Mouse (Mus musculus) intestine, embryonic 14.5 days (tissue): ENCODE measurements around the gene Lpar1. TPM values are rescaled to one million over a fixed set of nuclear protein-coding genes. Genes with fewer than 3 reads are reported as not detected.

ENCODE experiments used
- ATAC-seq: fragments of 200-750 bp; cut with Nextera tagmentation; replicated peaks from 2 replicates; pipeline ENCODE4 v1.8.0; 2017; ENCODE audit warnings: low read depth, moderate number of reproducible peaks, moderate TSS enrichment, moderate library complexity; ENCODE audit not compliant: low FRiP score, low TSS enrichment
- DNase-seq: peaks from one replicate; pipeline ENCODE4 v3.0.0-alpha.2; 2018; ENCODE audit warnings: low spot score
- H3K27ac ChIP-seq: fragments of 300-500 bp; sonication (generic); 2 replicates; pipeline ENCODE4 v1.5.1; 2014; ENCODE audit warnings: low read depth, mild to moderate bottlenecking, control low read depth
- H3K27me3 ChIP-seq: fragments of 300-500 bp; sonication (generic); replicated peaks from 2 replicates; pipeline ENCODE4 v1.6.1; 2014; ENCODE audit warnings: low read length, control low read depth; ENCODE audit not compliant: control insufficient read depth, insufficient read depth
- H3K36me3 ChIP-seq: fragments of 300-500 bp; sonication (generic); 2 replicates; pipeline ENCODE4 v1.6.1; 2014; ENCODE audit warnings: low read length, control low read depth; ENCODE audit not compliant: control insufficient read depth, insufficient read depth
- H3K4me1 ChIP-seq: fragments of 300-500 bp; sonication (generic); replicated peaks from 2 replicates; pipeline ENCODE4 v1.6.1; 2014; ENCODE audit warnings: low read length, control low read depth, mixed read lengths; ENCODE audit not compliant: control insufficient read depth, insufficient read depth
- H3K4me2 ChIP-seq: fragments of 300-500 bp; sonication (generic); 2 replicates; pipeline ENCODE4 v1.6.1; 2014; ENCODE audit warnings: low read length
- H3K4me3 ChIP-seq: fragments of 300-500 bp; sonication (generic); 2 replicates; pipeline ENCODE4 v1.5.1; 2014; ENCODE audit warnings: low read depth, low read length, control low read depth, mixed read lengths
- H3K9ac ChIP-seq: fragments of 300-500 bp; sonication (generic); 2 replicates; pipeline ENCODE4 v1.6.1; 2014; ENCODE audit warnings: mild to moderate bottlenecking, low read length
- H3K9me3 ChIP-seq: fragments of 300-500 bp; sonication (generic); 2 replicates; pipeline ENCODE4 v1.6.1; 2016; ENCODE audit warnings: low read length, control low read depth; ENCODE audit not compliant: control insufficient read depth
- WGBS: fragments of 180-500 bp; shearing (Covaris S2); extraction: QIAGEN DNeasy Blood & Tissue Kit; methylation state at CpG from one replicate; pipeline ENCODE4 v1.1.7; 2014; 5-methylcytosine and 5-hydroxymethylcytosine counted together
- polyA plus RNA-seq: library from polyadenylated mRNA; unstranded; fragments of >200 nt; fragmentation: Nextera tagmentation; extraction: Ambion mirVana; gene quantifications from 2 replicates; pipeline ENCODE4 v1.2.1, GENCODE M21; 2014

Lpar1 gene
- polyA plus RNA-seq: 57.0 and 66.2 TPM in 2 replicates

DNA sequence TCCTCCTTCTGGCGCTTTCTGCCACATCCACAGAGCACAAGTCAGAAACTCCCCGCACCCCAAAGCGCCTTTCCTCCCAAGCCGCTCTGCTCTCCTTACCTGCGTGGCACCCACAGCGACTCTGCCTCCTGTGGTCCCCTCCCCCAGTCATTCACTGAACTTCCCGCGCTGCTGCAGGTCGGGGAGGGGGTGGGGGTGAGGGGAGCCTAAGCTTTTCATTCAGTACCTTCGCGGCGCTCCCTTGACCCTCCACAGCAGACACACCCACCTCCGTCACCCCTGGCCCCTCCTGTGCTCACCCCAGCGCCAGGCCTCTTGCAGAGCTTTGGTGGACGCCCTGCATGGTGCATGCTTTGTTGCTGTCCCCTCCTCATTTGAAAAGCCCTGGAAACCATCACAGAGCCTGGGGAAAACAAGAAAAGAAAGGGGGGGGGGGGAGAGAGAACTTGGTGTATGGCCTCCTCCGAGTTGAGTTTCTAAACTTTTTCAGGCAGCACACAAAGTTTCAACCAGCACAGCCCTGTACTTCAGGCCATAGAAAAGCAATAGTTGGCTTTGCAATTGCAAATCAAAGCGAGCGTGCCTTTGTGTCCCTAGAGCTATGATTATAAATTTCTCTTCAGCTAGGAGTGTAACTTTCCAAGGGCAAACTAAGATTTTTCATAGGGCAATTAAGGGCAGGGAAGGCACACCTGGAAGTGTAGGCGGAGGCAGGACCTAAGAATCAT, at the start of gene Lpar1:
Lpar1 (minus strand) TSS at position 268 of the 728 bp plus-strand sequence.
- 8% methylated on average over 19 of the region's 19 CpGs for whole genome bisulfite sequencing
- peaks cover 33% of the 10 kb centered on the region for H3K4me1 ChIP-seq
- peak within 1 kb of the TSS; percentile 63 for H3K4me3 ChIP-seq
- DNase-seq: peak; percentile 89
- H3K27ac ChIP-seq: peak within 1 kb of the TSS; percentile 89
- peak within 1 kb of the TSS; percentile 80 for H3K9ac ChIP-seq
- ATAC-seq: peak; percentile 73
- H3K9me3 ChIP-seq: no peaks in the 10 kb centered on the region
- no peaks in the 10 kb centered on the region for H3K27me3 ChIP-seq
- 0 out of 2 replicates have a peak, but pooled peaks cover 2% of the 10 kb centered on the region for H3K36me3 ChIP-seq
- H3K4me2 ChIP-seq: peak within 1 kb of the TSS; percentile 95

GRCm38 (mm10) chr4:58585942-58586341, 32.2 kb upstream of the Lpar1 start:
- Histone ChIP-seq H3K9ac (no peak overlapping the region), H3K4me3 (no peak overlapping the region), H3K27ac (no peak overlapping the region), H3K4me1 (no peaks in the 10 kb centered on the region), H3K36me3 (no peaks in the 10 kb centered on the region), H3K9me3 (no peaks in the 10 kb centered on the region), H3K4me2 (no peak overlapping the region), H3K27me3 (no peaks in the 10 kb centered on the region)
- no peak for ATAC-seq
- WGBS: 46% methylated on average over 2 of the region's 2 CpGs
- no peak for DNase-seq

GRCm38 (mm10) chr4:58581191-58581590, 27.5 kb upstream of the Lpar1 start:
- H3K27ac ChIP-seq: no peak overlapping the region
- H3K36me3 ChIP-seq: no peaks in the 10 kb centered on the region
- no peak overlapping the region for H3K9ac ChIP-seq
- DNase-seq (no peak), ATAC-seq (no peak)
- WGBS: 80% methylated on average over 7 of the region's 7 CpGs
- H3K4me2 ChIP-seq: no peak overlapping the region
- H3K4me3 ChIP-seq: no peak overlapping the region
- no peaks in the 10 kb centered on the region for H3K27me3 ChIP-seq
- H3K4me1 ChIP-seq: no peaks in the 10 kb centered on the region
- H3K9me3 ChIP-seq: no peaks in the 10 kb centered on the region

DNA sequence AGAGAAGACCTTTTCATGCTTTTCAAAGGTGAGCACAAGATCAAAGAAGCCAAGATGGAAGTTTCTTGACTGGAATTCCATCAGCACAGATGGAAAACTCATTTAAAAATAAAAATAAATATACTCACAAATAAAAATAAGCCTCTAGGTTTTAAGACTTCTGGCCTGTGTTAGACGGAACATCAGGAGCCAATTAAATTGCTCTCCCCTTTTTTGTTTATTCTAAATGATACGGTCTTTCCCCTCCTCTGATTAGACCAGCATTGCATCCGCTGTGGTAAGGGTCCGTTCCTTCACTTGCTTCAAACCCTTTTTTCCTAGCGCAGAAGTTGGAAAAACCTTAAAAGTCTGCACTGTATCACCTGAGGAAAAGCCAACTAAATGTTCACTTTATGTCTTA, 26.8 kb upstream of the Lpar1 start:
- ATAC-seq (no peak), DNase-seq (no peak)
- H3K4me3 ChIP-seq: no peak overlapping the region

DNA sequence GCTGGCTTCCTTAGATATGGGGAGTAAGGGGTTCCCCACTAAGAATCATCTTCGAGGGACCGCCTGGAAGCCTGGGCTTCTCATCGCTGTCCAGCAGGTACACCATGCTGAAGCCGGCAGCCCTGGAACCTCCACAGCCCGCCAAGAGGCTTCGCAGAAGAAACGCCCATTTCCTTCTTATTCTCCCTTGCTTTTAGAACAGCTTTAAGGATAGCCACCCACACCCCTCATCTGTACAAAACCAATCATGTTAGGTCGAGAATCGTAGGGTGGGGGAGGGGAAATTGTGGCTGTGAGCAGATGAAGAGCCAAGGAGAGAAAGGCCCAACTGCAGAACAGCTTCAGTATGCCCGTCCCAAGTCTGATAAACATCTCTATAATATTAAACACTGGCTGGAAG, 26.4 kb upstream of the Lpar1 start:
- 61% methylated on average over 10 of the region's 10 CpGs for WGBS
- ATAC-seq (no peak), DNase-seq (no peak)
- no peak overlapping the region for H3K4me2 ChIP-seq
- H3K36me3 ChIP-seq: no peaks in the 10 kb centered on the region
- no peaks in the 10 kb centered on the region for H3K27me3 ChIP-seq
- H3K9me3 ChIP-seq: no peaks in the 10 kb centered on the region
- H3K4me1 ChIP-seq: no peaks in the 10 kb centered on the region
- no peak overlapping the region for H3K9ac ChIP-seq
- H3K27ac ChIP-seq: no peak overlapping the region
- H3K4me3 ChIP-seq: no peak overlapping the region

More for the DNA sequence above, 26.8 kb upstream of the Lpar1 start:
- H3K36me3 ChIP-seq: no peaks in the 10 kb centered on the region
- no peaks in the 10 kb centered on the region for H3K4me1 ChIP-seq
- no peaks in the 10 kb centered on the region for H3K27me3 ChIP-seq
- no peaks in the 10 kb centered on the region for H3K9me3 ChIP-seq
- WGBS: 85% methylated on average over 5 of the region's 5 CpGs
- H3K9ac ChIP-seq: no peak overlapping the region
- no peak overlapping the region for H3K27ac ChIP-seq
- no peak overlapping the region for H3K4me2 ChIP-seq

GRCm38 (mm10) chr4:58578488-58578887, 24.8 kb upstream of the Lpar1 start:
- H3K4me1 ChIP-seq: no peaks in the 10 kb centered on the region
- DNase-seq (no peak), ATAC-seq (no peak)
- H3K4me2 ChIP-seq: no peak overlapping the region
- H3K9me3 ChIP-seq: no peaks in the 10 kb centered on the region
- no peaks in the 10 kb centered on the region for H3K27me3 ChIP-seq
- H3K4me3 ChIP-seq: no peak overlapping the region
- H3K36me3 ChIP-seq: no peaks in the 10 kb centered on the region
- 27% methylated on average over 2 of the region's 2 CpGs for WGBS
- no peak overlapping the region for H3K9ac ChIP-seq
- no peak overlapping the region for H3K27ac ChIP-seq

DNA sequence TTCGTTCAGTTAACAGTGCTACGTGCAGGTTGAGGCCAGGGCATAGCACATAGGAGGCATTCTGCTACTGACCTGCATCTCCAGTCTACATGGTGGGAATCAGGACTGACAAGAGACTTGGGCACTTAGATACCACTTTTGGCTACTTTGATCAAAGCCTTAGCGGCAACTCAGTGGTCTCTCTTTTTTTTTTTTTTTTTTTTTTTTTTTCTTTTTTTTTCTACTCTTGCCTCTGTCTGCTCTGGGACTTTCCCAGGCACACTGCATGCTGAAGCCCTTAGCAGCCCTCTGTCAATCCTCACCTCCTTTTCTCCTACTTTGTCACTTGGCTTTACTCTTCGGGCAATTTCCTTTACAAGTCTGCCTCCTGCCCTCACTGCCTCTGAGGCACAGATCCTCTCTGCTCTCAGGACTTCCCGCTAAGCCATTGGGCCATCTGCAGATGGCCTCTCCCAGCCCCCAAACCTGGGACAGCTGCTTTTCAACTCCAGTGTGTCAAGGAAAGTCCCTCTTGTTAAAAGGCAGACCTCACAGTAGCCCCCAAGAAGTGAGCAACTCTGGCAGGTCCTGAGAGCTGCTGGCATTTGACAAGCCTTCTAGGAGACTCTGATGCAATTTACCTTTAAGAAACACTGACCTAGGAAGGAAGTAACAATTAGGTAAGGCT, 23.8 kb upstream of the Lpar1 start:
- DNase-seq: no peak
- no peaks in the 10 kb centered on the region for H3K4me1 ChIP-seq

GRCm38 (mm10) chr4:58575831-58576230, 22.1 kb upstream of the Lpar1 start:
- no peak for DNase-seq
- no peaks in the 10 kb centered on the region for H3K27me3 ChIP-seq
- no peak overlapping the region for H3K4me3 ChIP-seq
- H3K9me3 ChIP-seq: no peaks in the 10 kb centered on the region
- H3K4me2 ChIP-seq: no peak overlapping the region
- WGBS: 80% methylated on average over 6 of the region's 6 CpGs
- no peaks in the 10 kb centered on the region for H3K36me3 ChIP-seq
- no peak for ATAC-seq
- no peak overlapping the region for H3K9ac ChIP-seq
- no peak overlapping the region for H3K27ac ChIP-seq
- no peaks in the 10 kb centered on the region for H3K4me1 ChIP-seq

More for the DNA sequence above, 23.8 kb upstream of the Lpar1 start:
- Histone ChIP-seq H3K27me3 (no peaks in the 10 kb centered on the region), H3K36me3 (no peaks in the 10 kb centered on the region), H3K27ac (no peak overlapping the region), H3K9me3 (no peaks in the 10 kb centered on the region), H3K9ac (no peak overlapping the region), H3K4me2 (no peak overlapping the region), H3K4me3 (no peak overlapping the region)
- no peak for ATAC-seq
- 54% methylated on average over 5 of the region's 5 CpGs for WGBS
